Mouse (Mus musculus) adrenal gland, adult 18-20 months (tissue): ENCODE results near the gene Meis1. TPM values are rescaled to one million over a fixed set of nuclear protein-coding genes. Genes with fewer than 3 reads are reported as not detected.

Experiments
- DNase-seq, 2 experiments: peaks; one replicate each; pipeline ENCODE4 v3.0.0; 2021 to 2022; ENCODE audit warnings: low spot score in 2 of 2
- total RNA-seq, 2 experiments: library from RNA; stranded (reverse); gene quantifications; 1 replicate in 1 of 2; 2 replicates in 1 of 2; pipeline ENCODE4 v1.2.3; 2021

Gene Meis1
- total RNA-seq, 2 experiments from 2014 or later, result 31.2 to 49.4 TPM

GRCm38 (mm10) chr11:18954852-18955251, 63.9 kb downstream of the Meis1 start:
- DNase-seq, result no peak

DNA sequence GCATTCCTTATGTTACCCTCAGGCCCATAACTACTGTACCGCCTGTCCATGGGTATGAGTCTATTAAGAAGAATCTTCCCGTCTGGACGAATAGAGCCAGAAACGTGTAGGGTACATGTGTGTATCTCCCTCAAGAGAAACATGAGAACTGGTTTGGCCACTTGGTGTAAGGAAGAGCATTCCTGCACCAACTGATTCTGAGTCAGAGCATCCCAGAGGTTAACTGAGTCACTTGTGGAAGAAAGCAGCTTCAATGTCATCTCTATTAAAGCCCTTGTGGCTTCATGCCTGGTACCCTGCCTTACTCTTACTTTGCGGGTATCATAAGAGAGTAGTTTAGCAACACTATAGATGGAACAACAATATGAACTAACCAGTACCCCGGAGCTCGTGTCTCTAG, 64.9 kb downstream of the Meis1 start:
- DNase-seq, result no peak

- no peak for DNase-seq
Measured at GRCm38 (mm10) chr11:18948600-18949295, 70.0 kb downstream of the Meis1 start.

DNA sequence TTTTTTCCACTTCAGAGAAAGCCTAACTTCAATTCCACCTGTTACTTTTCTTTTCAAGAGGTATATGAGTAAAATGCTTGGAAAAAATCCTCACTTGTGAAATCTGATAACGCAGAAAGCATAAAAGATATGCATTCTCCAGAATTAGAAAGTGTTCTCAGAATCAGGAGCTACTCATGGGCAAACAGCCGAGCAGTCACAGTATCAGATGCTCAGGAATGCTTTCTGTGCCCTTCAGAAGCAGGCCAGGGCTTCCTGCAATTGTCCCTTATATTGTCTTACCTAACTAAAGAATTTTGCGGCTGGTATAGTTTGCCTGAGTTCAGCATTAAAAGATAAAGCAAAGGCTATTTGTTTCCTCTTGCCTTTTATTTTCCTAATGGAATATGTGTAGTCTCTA, 71.4 kb downstream of the Meis1 start:
- DNase-seq, result no peak

DNA sequence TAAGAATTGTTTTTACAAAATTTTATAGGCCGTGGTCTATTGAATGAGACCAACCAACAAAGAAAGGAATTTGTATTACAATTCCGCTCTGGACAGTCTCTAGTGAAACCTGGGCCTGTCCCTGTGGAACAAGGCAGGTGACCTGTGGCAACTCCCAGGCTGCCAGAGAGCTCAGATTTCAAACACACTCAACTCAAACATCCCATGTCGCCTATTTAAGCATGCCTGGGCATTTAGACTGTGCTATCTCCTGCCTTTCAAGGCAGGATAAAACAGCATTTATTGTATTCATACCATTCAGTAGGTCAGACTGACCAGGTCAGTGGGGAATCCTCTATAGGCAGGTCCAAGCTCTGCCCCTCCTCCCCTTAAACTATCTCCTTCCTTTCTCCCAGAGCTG, 73.0 kb downstream of the Meis1 start:
- DNase-seq, result no peak

DNA sequence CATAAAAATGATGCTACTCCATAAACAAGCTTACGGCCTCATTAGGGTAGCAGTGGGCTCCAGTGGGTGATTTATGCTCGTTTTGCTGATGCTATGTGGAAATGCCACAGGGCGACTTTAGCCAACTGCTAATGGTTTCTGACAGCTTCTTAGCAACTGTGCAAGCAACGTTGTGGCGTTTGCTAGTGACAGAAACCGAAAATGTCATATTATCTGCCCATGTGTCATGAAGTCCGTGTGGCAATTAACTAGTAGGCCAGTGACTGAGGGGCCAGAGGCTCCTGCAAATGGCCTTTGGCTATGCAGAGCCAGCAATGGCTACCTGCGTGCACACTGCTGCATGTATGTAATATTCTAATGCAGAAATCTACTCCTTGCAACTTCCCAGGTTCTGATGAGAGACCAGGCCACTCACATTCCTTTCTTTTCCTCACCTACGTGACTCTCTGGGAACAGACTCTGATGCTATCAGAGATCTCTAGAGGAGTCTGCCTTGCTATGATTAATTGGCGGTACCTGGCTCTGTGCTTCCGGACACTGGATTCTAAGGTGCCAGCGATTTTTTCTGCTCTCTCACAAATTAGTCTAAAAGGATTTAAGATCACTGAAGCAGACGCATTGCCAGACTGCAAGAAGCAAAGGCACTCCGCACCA, 73.7 kb downstream of the Meis1 start:
- no peak for DNase-seq

DNA sequence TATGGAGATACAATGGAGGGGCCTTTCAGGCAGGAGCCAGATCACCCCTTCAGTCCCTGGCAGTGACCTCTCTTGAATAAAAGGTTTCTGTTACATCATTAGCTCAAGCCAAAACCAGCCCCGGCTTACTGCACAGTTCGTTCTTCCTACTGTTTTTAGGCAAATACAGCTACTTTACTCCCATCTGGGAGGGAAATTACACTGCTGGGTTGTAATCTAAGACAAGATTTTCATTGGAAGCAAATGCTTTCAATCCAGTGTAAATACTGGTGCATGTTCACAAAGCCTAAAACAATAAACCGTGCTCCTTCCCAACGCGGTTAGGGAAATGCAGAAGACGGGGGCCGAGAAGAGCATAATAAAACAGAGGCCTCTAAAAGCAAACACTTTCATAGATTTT, 74.6 kb downstream of the Meis1 start:
- no peak for DNase-seq

GRCm38 (mm10) chr11:18942990-18943389, 75.8 kb downstream of the Meis1 start:
- DNase-seq, result no peak

DNA sequence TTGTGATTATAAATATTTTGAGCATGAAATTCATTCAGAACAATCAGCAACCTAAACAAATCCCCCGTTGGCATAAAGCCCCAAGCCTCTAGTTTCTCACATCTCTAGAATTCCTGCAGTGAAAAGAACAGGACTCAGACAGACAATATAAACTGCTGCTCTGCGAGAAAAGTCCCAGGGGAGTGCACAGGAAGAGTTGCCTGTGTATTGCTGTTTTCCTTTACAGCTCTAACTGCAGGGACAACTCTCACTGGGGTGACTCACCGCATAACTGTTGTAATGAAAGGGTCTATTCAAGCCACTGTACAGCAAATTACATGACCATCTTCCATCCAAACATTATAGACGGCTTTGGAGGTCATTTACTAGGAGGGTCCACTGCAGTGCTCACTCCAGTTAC, 77.9 kb downstream of the Meis1 start:
- DNase-seq, result no peak

GRCm38 (mm10) chr11:18934921-18935320, 83.9 kb downstream of the Meis1 start:
- no peak for DNase-seq

- no peak for DNase-seq
Measured at GRCm38 (mm10) chr11:18931001-18931874, 87.5 kb downstream of the Meis1 start.

GRCm38 (mm10) chr11:18929779-18930728, 88.7 kb downstream of the Meis1 start:
- DNase-seq, result no peak

DNA sequence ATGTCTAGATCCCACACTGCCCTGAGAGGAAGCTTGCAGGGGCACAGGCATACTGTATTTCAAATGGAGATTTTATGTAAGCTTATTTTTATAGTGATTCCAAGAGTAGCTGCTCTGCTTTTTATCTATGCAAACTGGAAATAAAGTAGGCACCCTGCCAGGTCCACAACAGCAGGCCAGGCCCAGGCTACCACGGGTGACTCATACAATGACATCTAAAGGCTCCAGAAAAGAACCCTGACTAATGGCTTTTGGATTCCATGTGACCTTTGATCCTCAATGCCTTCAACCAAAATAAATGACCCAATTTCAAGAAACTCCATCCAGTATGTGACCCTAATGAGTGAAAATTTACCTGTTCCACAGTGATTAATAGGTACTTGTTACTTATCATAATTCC, 91.4 kb downstream of the Meis1 start:
- DNase-seq, result peak; percentile 38 to 61

DNA sequence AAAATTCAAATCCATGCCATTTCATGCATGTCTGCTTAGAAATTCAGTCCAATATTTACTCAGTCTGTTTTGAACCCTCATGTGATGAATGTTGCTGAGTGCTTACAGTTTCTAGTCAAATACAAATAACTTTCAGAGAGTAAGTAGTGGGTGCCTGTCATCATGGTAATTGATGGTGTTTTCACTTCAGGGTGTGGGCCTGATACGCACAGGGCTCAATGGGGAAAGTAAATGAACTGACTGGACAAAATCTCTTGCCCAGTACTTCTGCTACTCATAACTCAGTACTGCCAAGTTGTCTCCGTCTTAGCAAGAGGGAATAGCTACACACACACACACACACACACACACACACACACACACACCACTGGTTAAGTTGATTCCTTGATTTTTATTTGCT, 92.0 kb downstream of the Meis1 start:
- DNase-seq, result no peak

- DNase-seq, result no peak
Measured at GRCm38 (mm10) chr11:18924583-18925334, 94.0 kb downstream of the Meis1 start.

GRCm38 (mm10) chr11:18923274-18923673, 95.5 kb downstream of the Meis1 start:
- DNase-seq, result no peak

DNA sequence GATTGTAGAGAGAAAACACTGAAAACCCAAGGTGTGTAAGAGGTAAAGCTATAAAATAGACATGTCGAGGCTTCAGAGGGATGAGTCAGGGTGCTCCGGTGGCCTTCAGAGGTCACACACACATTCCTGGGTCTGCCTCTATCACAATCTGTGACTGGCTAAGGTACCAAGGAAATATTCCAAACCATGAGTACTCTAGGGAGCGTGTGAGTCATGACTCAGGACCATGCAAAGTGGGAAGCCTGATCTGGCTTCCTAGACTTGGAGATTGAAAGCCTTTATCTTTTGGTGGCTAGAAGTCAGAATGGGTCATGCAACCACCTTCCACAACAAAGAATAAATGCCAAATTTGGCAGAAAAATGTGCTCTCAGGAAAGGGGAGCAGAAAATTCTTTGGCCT, 98.1 kb downstream of the Meis1 start:
- no peak for DNase-seq

GRCm38 (mm10) chr11:18919162-18919762, 99.5 kb downstream of the Meis1 start:
- no peak for DNase-seq

DNA sequence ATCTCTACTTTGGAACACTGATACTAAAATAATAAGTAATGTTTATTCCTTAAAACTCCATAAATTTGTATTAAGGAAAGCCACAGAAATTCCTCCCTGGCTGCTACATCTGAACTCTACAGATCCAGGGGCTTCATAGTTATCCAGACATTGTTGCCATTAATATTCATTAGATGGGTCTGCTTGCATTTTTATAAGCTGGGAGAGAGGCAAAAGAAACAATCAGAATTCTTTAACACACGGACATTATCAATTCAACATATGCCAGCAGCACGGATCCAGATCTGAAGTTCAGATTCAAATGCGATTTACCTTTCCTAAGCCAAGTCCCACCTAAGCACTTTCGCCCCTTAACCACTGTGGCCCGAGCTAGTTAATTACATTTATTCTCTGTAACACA, 100.9 kb downstream of the Meis1 start:
- no peak for DNase-seq

GRCm38 (mm10) chr11:18913251-18913650, 105.5 kb downstream of the Meis1 start:
- no peak for DNase-seq
